Mouse (Mus musculus) heart, adult 11 months (tissue): ENCODE data around the gene Frrs1l.

Source experiments
- DNase-seq: peaks from one replicate; pipeline ENCODE4 v3.0.0; 2022

The Frrs1l gene

GRCm38 (mm10) chr4:56990215-56990584 is at the start of gene Frrs1l:
Gene Frrs1l (minus strand): TSS chr4:56990391.
- DNase-seq, result no peak

DNA sequence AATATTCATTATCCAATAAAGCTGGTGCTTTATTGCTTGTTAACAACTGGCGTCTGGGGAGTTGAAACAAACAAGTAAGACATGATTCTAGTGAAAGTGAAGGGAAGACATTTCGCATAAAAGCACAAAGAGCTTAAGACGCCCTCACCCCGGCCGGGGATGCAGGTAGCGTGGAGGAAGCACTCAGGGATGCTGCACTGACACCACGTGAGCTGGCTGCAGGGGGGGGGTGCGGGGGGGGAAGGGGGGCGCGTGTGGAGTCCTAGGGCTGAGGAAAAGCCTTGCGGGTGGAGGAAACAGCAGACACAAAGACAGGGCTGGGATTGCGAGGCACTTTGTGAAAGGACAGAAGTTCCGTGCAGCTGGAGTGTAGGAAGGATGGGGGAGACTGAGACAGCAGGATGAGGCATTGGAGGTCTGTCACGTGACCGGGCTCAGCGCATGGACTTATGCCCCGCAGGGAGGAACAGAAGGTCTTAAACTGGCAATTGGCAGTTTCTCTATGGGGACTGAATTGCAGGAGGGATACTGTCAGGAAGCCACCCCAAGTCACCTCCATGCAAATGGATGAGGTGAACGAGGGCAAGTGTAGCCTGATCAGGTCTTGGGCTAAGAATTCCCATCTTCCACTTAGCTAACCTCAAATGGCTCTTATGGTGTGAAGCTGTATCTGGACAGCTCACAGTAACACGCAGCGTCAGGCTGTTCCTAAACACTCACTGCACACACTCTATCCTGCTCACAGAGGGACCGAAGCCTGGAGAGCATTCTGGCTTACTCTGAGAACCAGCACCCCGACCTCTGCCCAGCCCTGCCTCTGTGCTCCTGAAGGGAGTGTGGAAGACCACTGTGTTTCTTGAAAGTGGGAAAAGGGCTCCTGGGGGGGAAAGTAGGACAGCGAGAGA is 49.2 kb upstream of the Frrs1l start:
- DNase-seq, result no peak

GRCm38 (mm10) chr4:57037554-57037953 is 47.4 kb upstream of the Frrs1l start:
- no peak for DNase-seq

DNA sequence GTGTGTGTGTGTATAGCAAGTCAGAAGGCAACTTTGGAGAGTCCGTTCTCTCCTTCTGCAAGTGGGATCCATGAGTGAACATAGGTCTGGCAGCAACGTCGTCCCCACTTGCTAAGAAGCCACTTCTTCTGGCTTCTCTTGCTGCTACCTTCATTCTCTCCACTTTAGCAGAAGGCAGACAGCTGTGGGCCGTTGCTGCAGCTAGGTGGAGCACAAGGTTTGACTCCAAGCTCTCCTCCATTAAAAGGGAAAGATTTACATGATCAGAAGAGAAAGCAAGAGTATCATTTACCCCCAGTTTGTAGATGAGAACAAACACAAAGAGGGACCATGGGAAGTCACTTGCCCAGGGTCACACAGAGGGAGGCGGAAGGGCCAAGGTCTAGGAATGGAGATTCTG is 44.0 kb upstream of the Frrs1l start:
- no peak for DNase-seq

DNA sequence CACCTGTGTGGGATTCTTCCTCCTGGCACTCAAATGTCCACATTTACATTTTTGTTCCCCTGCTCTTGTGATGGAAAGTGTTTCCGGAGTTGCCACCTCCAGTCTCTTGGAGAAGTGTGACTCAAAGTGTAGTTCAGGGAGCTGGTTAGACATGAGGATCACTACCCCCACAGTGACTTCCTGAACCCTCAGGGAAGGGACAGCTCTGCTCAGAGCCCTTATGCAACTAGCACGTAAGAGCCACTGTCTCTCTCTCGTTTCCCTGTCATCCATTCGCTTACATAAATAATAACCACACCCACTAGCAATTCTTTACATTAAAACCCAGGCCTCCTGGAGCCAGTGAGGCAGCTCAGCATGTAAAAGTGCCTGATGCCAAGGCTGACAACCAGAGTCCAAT is 41.2 kb upstream of the Frrs1l start:
- DNase-seq, result no peak

- DNase-seq, result peak; percentile 89
Measured at GRCm38 (mm10) chr4:57027954-57028353, 37.8 kb upstream of the Frrs1l start.

DNA sequence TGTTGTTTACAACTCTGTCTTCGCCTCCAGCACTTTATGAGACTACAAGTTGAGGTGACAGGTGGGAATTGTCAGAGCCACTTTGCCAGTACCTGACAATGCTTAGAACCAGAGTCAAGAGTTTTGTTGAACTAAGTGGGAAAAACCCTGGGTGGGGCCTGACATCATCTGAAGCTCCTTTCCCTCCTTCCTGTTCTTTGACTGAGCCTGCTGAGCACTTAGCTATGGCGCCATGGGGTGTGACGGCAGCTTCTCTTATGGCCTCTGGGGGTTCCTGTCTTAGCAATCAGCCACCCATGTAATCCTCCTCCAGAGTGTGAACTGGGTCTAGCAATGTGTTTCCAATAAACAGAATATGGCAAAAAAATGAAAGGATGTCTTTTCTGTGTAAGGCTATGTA is 33.3 kb upstream of the Frrs1l start:
- no peak for DNase-seq

DNA sequence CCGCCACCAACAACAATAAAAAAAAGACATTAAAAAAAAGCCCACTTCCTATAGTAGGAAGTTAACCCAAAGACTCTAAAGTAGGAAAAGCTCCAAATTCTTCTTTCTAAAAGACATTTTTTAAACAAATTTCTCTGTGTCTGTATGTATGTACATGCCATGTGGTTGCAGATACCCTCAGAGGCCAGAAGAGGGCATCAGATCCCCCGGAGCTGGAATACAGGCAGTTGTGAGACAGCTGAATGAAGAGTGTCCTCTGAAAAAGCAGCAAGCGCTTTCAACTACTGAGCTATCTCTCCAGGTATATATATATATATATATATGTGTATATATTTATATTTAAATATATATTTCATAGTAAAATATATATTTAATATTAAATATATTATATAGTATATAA is 31.1 kb upstream of the Frrs1l start:
- no peak for DNase-seq

GRCm38 (mm10) chr4:57017229-57017628 is 27.0 kb upstream of the Frrs1l start:
- peak; percentile 74 for DNase-seq

DNA sequence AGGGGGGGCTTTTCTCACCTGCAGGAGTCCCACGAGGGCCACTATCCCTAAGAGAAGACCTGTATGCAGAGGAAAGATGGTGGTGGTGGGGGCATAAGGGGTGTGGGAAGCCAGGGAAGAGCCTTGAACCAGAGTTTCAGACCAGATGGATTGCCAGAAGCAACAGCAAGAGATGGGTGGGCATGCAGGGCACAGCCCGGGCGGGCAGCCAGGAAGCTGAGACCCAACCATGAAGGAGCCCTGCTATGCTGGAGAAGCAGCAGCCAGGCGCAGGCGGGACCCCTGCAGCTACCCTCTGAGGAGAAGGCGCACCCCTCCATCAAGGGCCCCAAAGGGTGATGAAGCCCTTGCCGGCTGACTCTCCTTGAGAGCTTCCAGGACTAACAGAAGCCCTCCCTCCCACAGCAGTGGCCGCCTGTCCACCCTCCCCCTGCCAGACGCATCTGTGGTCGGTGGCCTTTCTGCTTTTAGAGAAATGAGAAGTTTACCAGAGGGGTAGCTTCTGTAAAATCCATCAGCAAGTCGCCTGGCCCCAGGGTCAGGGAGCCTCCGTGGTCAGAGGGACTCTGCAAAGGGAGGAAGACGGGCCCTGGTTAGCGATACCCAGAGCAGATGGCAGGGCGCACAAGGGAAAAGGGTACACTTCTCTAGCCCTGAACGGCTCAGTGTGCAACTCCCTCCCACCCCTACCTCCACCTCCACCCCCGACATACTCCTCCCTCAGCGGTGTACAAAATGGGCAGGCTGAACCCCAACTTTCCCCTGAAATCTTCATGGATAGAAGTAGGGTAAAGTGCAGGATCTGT is 26.4 kb upstream of the Frrs1l start:
- peak; percentile 78 for DNase-seq

DNA sequence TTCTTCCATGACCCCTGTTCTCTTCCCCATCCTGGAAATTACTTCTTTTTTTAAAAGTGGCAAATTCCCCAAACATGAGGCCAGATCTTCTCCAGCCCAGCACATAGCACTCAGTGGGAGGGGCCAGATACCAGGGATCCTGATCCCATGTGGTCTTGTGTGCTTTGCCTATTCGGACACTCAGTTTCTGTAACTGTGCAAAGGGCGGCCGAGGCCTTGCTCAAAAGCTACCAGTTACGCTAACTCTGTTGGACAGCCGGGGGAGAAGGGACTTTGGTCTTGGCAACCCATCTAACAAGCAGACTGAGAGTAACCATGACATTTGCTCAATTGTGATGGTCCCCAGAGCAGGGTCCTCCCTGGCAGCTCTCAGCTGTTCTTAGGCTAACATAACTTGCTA is 24.8 kb upstream of the Frrs1l start:
- DNase-seq, result peak; percentile 65

GRCm38 (mm10) chr4:57011454-57012046 is 21.4 kb upstream of the Frrs1l start:
- no peak for DNase-seq

DNA sequence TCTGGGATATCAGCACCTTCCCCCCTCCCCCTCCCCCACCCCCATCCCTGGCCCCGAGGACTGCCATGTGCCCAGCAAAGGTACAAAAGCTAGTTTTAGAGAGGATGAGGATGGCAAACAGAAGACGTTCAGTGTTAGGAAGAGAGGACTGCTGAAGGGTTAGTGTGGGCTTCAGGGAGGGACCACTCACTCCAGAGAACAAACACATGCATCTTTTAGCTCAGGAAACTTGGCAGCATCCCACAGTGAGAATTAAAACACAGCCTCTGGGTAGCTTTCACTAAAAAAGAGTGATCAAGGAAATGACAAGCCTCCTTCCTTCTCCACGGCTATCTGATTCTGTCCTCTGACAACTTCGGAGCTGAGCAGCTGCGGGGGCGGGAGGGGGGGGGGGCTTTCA is 20.7 kb upstream of the Frrs1l start:
- DNase-seq, result no peak

- peak; percentile 76 for DNase-seq
Measured at GRCm38 (mm10) chr4:57010425-57010824, 20.2 kb upstream of the Frrs1l start.

DNA sequence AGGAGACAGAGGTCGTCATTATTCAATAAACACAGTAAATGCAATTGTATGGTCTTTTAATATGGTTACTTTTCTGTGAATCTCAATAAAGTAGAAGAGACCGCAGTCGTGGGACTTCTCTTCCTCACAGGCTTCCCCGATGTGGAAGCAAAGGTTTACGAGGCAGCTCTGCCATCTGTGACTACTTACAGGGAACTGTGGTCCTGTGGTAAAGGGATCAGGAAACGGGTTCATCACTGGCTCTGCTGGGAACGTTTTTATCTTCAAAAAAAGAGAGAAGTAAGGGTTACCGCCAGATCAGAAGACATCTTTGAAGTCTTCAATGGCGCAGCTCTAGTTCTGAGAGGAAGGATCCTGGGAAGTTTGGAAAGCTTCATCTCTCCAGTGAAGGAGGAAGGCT is 17.5 kb upstream of the Frrs1l start:
- no peak for DNase-seq

DNA sequence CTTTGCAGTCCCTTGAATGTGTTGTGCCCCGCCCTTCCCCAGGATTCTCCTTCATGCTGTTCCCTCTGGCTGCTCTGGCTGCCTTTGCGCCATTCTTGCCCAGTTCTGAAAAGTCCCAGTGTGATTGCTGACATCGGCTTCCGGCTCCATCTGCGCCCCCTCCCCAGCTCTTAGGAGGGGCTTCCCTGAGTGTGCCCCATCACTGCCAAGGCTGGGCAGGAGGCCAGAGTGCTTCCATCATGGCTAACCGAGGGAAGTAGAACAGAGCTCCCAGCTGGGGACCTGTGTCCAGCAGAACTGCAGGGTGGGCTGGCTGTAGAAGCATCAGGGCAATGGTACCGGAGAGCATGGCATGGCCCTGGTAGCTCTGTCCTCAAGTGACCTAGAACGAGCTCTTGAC is 14.8 kb upstream of the Frrs1l start:
- no peak for DNase-seq

GRCm38 (mm10) chr4:57003886-57004285 is 13.7 kb upstream of the Frrs1l start:
- DNase-seq, result no peak

DNA sequence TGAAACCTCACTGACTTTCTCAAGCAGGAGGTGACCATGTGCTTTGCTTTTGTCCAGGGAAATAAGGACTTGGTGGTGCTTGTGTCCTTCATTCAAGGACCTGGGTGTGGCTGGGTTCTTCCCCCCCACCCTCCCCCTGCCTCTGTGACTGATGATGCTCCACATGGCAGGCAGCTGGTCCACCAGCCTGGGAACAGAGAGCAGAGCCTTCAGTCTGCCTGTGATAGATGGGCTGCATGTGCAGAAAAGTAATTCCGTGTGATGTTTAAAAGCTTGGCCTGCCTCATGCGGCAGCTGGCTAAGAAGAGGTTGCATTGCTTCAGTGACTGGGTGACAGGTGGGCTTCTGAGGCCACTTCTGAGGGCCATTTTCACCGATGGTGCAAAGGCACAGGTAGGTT is 12.6 kb upstream of the Frrs1l start:
- DNase-seq, result no peak

DNA sequence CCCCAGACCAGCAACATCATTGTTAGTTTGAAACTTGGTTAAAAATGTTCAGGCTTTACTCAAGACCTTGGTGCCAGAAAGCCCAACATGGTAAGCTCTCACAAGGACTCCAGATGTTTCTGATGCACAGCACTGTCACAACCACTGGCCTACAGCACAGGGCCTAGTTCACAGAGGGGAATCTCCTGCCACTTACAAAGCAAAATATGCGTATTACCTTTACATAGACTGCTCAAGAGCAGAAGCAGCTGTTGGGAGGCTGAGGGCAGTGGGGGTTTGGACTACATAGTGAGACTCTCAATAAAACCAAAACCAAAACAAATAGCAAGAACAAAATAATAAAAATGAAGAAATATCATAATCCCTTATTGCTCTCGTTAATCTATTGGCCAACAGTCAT is 11.2 kb upstream of the Frrs1l start:
- DNase-seq, result no peak

DNA sequence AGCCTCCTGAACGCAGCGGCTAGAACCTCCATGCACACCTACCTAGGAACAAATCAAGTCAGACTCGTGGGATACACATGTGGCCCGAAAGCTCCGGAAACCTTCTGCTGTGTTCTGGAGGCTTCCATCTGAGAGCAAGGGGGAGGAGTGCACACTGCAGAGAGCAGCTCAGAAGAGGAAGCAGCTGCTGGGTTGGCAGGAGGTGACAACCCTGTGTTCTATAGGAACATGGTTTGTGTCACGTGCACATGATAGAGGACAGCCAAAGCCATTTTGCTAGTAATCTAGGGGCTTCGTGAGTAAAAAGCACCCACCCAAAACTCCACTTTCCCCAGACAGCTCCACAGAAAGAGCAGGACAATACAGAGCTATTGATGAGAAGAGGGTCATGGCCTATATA is 3.1 kb upstream of the Frrs1l start:
- no peak for DNase-seq

DNA sequence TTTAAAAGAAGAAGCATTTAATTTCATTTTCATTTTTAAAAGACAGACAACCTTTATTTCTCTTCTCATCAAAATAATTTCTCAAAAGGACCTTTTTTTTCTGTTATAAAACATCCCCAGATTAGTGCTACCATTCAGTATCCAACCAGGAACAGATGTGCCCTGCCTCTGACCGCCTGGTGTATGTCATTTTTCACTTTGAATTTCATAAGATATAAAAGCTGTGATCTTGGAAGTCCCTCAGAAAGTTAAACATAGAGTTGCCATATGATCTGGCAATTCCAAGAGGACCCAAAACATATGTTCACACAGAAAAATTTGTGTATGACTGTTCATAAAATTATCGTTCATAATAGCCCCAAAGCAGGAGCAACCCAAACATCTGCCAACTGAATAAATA is 1.8 kb upstream of the Frrs1l start:
- DNase-seq, result no peak

DNA sequence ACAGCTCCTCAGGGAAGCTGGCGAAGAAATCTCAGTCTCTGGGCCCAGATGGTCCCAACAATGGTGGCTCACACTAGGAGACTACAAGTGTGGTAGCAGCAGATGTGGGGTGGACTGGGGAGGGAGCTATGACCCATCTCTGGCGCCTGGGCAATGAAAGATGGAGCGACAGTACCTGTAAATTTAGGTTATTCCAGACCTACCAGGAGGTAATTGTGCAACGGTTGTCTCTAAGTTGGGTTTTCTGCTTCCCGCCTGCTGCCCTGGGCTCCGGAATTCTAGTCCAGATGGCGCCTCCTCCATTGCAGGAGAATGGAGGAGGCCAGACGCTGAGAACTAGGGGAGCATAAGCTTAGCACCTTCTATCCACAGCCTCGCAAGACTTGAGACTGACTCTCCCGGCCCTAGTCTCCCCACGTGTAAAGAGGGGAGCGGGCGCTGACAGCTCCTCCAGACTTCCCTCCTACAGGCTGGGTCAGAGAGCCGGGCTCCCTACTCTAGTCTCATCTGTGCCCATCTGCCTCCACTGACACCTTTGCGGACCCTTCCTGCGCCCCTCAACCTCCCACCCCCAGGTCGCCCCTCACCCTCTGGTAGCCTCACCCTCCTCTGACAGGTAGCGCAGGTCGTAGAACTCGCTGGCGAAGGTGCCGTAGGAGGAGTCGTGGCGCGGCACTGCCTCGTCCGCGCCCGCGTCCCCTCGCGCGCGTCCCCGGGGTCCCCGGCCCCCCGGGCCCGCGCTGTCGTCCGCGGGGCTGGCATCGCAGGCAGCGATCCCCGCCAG is 568 bp downstream of the Frrs1l start:
- no peak for DNase-seq

DNA sequence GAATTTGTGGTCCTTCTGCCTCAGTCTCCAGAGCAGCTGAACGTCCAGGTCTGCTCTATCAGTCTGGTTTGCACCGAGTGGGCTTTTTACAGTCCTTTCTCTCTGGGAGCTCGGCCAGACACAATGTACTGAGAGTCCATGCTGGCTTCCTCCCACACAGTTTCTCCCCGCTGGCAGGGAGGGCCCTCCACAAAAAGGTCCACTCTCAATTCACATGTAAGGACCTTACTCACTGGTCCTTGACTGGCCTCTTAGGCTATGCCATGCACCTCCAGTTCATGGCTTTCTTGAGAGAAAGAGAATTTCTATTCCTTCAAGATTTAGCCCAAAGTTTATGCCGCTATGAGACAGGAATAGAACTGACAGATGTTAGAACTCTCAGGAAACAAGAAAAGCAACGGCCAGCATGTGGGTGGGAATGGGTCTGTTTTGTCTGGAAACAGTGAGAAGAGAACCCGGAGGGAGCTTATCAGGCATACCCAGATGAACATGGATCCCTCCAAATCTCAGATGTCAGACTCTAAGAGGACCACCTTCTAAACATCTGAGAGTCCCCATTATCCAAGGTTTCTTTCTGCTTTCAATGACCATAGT is 24.5 kb downstream of the Frrs1l start:
- DNase-seq, result peak; percentile 93
